Mouse (Mus musculus) heart, embryonic 15.5 days (tissue): ENCODE measurements around the gene Nepn. TPM values are rescaled to one million over a fixed set of nuclear protein-coding genes. Genes with fewer than 3 reads are reported as not detected.
A peak's percentile ranks its signal among the peaks of the same experiment; 100 is the strongest.

Experiments used
- ATAC-seq: fragments of 200-750 bp; cut with Nextera tagmentation; replicated peaks from 2 replicates; pipeline ENCODE4 v1.8.0; 2017; ENCODE audit warnings: low read depth, moderate TSS enrichment; ENCODE audit not compliant: insufficient number of reproducible peaks, insufficient read depth, low FRiP score
- H3K27ac ChIP-seq: fragments of 300-500 bp; sonication (generic); 2 replicates; pipeline ENCODE4 v1.5.1; 2015; ENCODE audit warnings: mild to moderate bottlenecking, inconsistent platforms
- H3K27me3 ChIP-seq: fragments of 300-500 bp; sonication (generic); 2 replicates; pipeline ENCODE4 v1.6.1; 2015; ENCODE audit warnings: inconsistent platforms
- H3K36me3 ChIP-seq: fragments of 300-500 bp; sonication (generic); 2 replicates; pipeline ENCODE4 v1.6.1; 2015; ENCODE audit warnings: mild to moderate bottlenecking, inconsistent platforms
- H3K4me1 ChIP-seq: fragments of 300-500 bp; sonication (generic); replicated peaks from 2 replicates; pipeline ENCODE4 v1.6.1; 2015; ENCODE audit warnings: inconsistent platforms
- H3K4me2 ChIP-seq: fragments of 300-500 bp; sonication (generic); 2 replicates; pipeline ENCODE4 v1.6.1; 2015; ENCODE audit warnings: inconsistent platforms, mild to moderate bottlenecking, moderate library complexity
- H3K4me3 ChIP-seq: fragments of 300-500 bp; sonication (generic); 2 replicates; pipeline ENCODE4 v1.5.1; 2015; ENCODE audit warnings: mild to moderate bottlenecking, inconsistent platforms
- H3K9ac ChIP-seq: fragments of 300-500 bp; sonication (generic); 2 replicates; pipeline ENCODE4 v1.6.1; 2015; ENCODE audit warnings: mild to moderate bottlenecking, inconsistent platforms
- H3K9me3 ChIP-seq: fragments of 300-500 bp; sonication (generic); replicated peaks from 2 replicates; pipeline ENCODE4 v1.6.1; 2016; ENCODE audit warnings: inconsistent platforms
- WGBS: fragments of 180-500 bp; shearing (Covaris S2); methylation state at CpG from one replicate; pipeline ENCODE4 v1.1.7; 2015; ENCODE audit warnings: mixed read lengths; 5-methylcytosine and 5-hydroxymethylcytosine counted together
- polyA plus RNA-seq: library from polyadenylated mRNA; unstranded; fragments of >200 nt; fragmentation: Nextera tagmentation; extraction: Ambion mirVana; gene quantifications from 2 replicates; pipeline ENCODE4 v1.2.1, GENCODE M21; 2015

Nepn gene
- polyA plus RNA-seq, 1 experiment from 2014 or later, result not detected

DNA sequence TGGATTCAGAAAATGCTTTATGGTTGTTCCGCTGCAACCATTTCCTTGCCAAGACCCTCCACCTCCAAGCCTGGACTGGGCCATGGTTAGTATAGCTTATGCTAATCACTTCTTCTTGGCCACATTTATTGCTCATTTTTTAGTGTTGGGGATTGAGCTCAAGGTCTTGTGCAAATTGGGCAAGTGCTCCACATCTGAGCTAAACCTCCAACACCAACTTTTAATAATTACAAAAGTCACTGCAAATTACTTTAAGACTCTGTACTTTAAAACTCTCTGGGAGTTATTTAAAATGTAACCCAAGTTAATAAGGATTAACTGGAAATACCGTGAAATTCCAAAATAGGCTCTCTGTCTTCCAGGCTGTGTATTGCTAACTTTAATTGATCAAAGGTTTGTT, 18.8 kb downstream of the Nepn start:
- no peaks in the 10 kb centered on the region for H3K36me3 ChIP-seq
- H3K27me3 ChIP-seq, result no peaks in the 10 kb centered on the region
- no peak for ATAC-seq
- no peak overlapping the region for H3K27ac ChIP-seq
- H3K4me1 ChIP-seq, result no peaks in the 10 kb centered on the region
- WGBS, result 89% methylated on average over 2 of the region's 2 CpGs
- H3K4me2 ChIP-seq, result no peak overlapping the region
- no peaks in the 10 kb centered on the region for H3K9me3 ChIP-seq
- no peak overlapping the region for H3K9ac ChIP-seq
- H3K4me3 ChIP-seq, result no peak overlapping the region

DNA sequence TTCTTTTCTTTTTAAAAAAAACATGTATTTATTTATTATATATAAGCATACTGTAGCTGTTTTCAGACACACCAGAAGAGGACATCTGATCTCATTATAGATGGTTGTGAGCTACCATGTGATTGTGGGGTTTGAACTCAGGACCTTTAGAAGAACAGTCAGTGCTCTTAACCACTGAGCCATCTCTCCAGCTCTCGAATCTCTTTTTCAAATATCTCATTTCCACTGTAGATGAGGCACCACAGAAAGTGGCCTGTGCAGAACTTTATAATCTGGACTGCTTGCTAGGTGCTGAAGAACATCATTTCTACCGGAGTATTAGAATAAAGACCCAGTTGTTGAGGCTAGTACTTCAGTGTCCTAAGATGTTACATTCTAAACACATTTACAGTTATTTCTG, 26.2 kb downstream of the Nepn start:
- H3K4me2 ChIP-seq, result no peak overlapping the region
- no peaks in the 10 kb centered on the region for H3K27me3 ChIP-seq
- no peak overlapping the region for H3K27ac ChIP-seq
- no peaks in the 10 kb centered on the region for H3K36me3 ChIP-seq
- H3K9me3 ChIP-seq, result no peaks in the 10 kb centered on the region
- H3K4me3 ChIP-seq, result no peak overlapping the region
- 79% methylated on average over 2 of the region's 2 CpGs for WGBS
- ATAC-seq, result no peak
- H3K9ac ChIP-seq, result no peak overlapping the region
- H3K4me1 ChIP-seq, result peaks cover 20% of the 10 kb centered on the region

GRCm38 (mm10) chr10:52416458-52416857, 27.7 kb downstream of the Nepn start:
- peak overlapping the region; percentile 60 for H3K4me2 ChIP-seq
- H3K9ac ChIP-seq, result no peak overlapping the region
- H3K9me3 ChIP-seq, result no peaks in the 10 kb centered on the region
- H3K27ac ChIP-seq, result peak overlapping the region; percentile 97
- ATAC-seq, result no peak
- H3K36me3 ChIP-seq, result no peaks in the 10 kb centered on the region
- no peaks in the 10 kb centered on the region for H3K27me3 ChIP-seq
- H3K4me1 ChIP-seq, result peaks cover 26% of the 10 kb centered on the region
- peak overlapping the region; percentile 100 for H3K4me3 ChIP-seq
- 36% methylated on average over 2 of the region's 2 CpGs for WGBS

- peaks cover 36% of the 10 kb centered on the region for H3K4me1 ChIP-seq
- WGBS, result under 1% methylated on average over 51 of the region's 79 CpGs
- H3K9ac ChIP-seq, result peak within 1 kb of the TSS; percentile 93
- H3K27ac ChIP-seq, result peak within 1 kb of the TSS; percentile 97
- peak; percentile 98 for ATAC-seq
- H3K9me3 ChIP-seq, result no peaks in the 10 kb centered on the region
- H3K4me3 ChIP-seq, result peak within 1 kb of the TSS; percentile 100
- H3K4me2 ChIP-seq, result peak within 1 kb of the TSS; percentile 67
- H3K27me3 ChIP-seq, result no peaks in the 10 kb centered on the region
- H3K36me3 ChIP-seq, result no peaks in the 10 kb centered on the region
Observed at GRCm38 (mm10) chr10:52417299-52417997, 28.7 kb downstream of the Nepn start, which contains the start of gene Nus1. Nus1 (plus strand) TSS chr10:52417547.

DNA sequence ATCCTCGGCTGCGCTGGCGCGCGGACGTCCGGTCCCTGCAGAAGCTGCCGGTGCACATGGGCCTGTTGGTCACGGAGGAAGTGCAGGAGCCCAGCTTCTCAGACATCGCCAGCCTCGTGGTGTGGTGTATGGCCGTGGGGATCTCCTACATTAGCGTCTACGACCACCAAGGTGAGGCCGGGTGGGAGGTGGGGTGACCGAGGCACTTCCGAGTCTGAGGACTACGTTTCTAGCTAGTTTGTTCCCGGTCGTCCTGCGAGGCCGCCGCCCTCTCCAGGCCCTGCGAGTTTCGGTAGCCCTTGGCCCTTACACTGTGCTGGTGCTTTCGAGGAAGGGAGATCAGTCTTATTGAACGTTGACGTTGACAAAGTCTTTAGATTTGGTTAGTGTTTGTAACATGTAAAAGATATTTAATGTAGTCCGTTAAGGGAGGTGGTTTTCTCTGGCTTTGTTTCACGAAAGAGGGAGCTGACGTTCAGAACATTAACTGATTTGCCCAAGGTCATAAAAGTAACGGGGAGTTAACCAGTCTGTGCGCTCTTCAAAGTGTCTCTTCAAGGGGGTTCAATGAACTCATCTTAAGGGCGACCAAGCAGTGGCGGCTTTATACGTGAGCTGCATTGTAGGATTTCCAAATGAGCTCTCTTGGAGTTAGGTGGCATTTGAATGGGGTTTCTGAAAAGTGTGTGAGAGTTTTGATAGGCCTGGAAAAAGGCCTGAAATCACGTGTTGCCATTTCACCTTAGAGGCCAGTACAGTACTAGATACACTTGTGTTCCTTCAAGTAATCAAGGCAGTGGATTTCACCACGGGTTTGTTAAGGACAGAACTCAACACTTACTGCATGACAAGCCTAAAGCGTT, 29.5 kb downstream of the Nepn start:
- Histone ChIP-seq H3K4me2 (peak overlapping the region; percentile 67), H3K9me3 (no peaks in the 10 kb centered on the region), H3K27me3 (no peaks in the 10 kb centered on the region), H3K36me3 (no peaks in the 10 kb centered on the region), H3K4me1 (peaks cover 37% of the 10 kb centered on the region), H3K27ac (peak overlapping the region; percentile 97), H3K9ac (peak overlapping the region; percentile 93), H3K4me3 (peak overlapping the region; percentile 100)
- WGBS, result under 1% methylated on average over 34 of the region's 39 CpGs
- 0 out of 2 replicates have a peak, but pooled peaks have one; percentile 4 for ATAC-seq

DNA sequence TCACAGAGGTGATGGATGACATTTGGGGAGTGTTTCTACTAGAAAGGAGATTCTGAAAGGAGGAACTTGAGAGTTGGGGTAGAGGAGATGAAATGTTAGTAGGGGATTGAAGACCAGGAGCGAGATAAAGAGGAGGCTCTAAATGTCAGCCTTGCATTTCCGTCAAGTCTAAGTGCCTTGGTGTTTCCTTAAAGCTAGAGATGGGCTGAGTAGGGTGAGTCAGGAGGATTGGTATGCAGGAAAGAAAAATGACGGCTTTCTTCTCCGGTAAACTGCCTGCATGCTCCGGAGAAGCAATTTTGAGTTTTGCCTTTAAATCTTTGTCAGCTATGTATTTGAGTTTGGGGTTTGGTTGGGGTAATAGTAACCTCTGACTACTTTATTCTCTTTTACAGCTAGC, 30.2 kb downstream of the Nepn start:
- Histone ChIP-seq H3K27me3 (no peaks in the 10 kb centered on the region), H3K36me3 (no peaks in the 10 kb centered on the region), H3K27ac (peak overlapping the region; percentile 97; the same call in 1 of the 2 replicates), H3K4me2 (peak overlapping the region; percentile 67), H3K9ac (peak overlapping the region; percentile 93), H3K9me3 (no peaks in the 10 kb centered on the region), H3K4me3 (peak overlapping the region; percentile 100), H3K4me1 (peaks cover 37% of the 10 kb centered on the region)
- WGBS, result 28% methylated on average over 5 of the region's 5 CpGs
- no peak for ATAC-seq

DNA sequence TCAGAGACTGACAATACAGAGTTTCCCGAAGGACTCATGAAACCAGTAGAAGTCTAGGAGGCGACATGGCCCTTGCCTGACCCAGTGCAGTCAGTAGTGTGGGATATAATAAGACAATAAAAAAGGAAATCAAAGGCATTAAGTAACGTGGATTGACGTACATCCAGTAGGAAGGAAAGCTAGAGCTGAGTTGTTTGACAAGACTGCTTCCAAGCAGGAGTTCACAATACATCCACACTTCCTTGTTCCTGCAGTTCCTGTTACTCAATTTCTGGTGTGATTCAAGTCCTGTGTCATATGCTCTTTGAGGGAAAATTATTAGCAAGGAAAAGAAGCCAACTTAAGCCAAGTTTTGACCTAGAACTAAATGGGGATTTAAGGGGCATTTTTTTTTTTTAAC, 30.6 kb downstream of the Nepn start:
- no peak overlapping the region; the same call in 1 of the 2 replicates for H3K9ac ChIP-seq
- H3K27ac ChIP-seq, result 0 out of 2 replicates have a peak overlapping the region, but pooled peaks have one; percentile 97
- no peaks in the 10 kb centered on the region for H3K9me3 ChIP-seq
- peaks cover 37% of the 10 kb centered on the region for H3K4me1 ChIP-seq
- WGBS, result 70% methylated on average over 4 of the region's 4 CpGs
- no peaks in the 10 kb centered on the region for H3K36me3 ChIP-seq
- H3K4me3 ChIP-seq, result peak overlapping the region; percentile 100
- H3K4me2 ChIP-seq, result peak overlapping the region; percentile 67
- ATAC-seq, result no peak
- no peaks in the 10 kb centered on the region for H3K27me3 ChIP-seq

- no peak overlapping the region for H3K9ac ChIP-seq
- H3K27ac ChIP-seq, result no peak overlapping the region
- peaks cover 37% of the 10 kb centered on the region for H3K4me1 ChIP-seq
- no peaks in the 10 kb centered on the region for H3K27me3 ChIP-seq
- no peaks in the 10 kb centered on the region for H3K36me3 ChIP-seq
- WGBS, result 93% methylated on average over 1 of the region's 1 CpGs
- no peak overlapping the region for H3K4me3 ChIP-seq
- ATAC-seq, result no peak
- H3K9me3 ChIP-seq, result no peaks in the 10 kb centered on the region
- H3K4me2 ChIP-seq, result no peak overlapping the region
Observed at GRCm38 (mm10) chr10:52420526-52420925, 31.8 kb downstream of the Nepn start.

GRCm38 (mm10) chr10:52421716-52422115, 32.9 kb downstream of the Nepn start:
- H3K27ac ChIP-seq, result no peak overlapping the region
- peaks cover 37% of the 10 kb centered on the region for H3K4me1 ChIP-seq
- no peak for ATAC-seq
- WGBS, result 66% methylated on average over 6 of the region's 6 CpGs
- no peaks in the 10 kb centered on the region for H3K36me3 ChIP-seq
- no peaks in the 10 kb centered on the region for H3K9me3 ChIP-seq
- H3K4me3 ChIP-seq, result no peak overlapping the region
- no peak overlapping the region for H3K4me2 ChIP-seq
- no peaks in the 10 kb centered on the region for H3K27me3 ChIP-seq
- H3K9ac ChIP-seq, result no peak overlapping the region

DNA sequence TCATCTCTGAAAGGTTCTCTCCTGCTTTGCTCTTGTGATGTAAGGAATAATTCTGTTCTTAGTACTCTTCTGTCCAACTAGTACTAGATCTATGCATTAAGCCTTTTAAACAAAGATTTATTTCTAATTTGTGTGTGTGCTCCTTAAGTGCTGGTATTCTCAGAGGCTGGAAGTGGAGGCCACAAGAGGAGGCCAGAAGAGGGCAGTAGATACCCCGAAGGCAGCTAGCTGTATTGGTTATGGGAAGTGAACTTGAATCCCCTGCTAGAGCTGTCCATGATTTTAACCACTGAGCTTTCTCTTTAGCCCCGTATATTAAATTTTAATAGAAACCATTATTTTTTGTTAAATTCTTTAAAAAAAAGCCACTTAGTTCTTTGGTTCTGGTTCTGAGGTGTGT, 34.3 kb downstream of the Nepn start:
- Histone ChIP-seq H3K4me2 (no peak overlapping the region), H3K9ac (no peak overlapping the region), H3K36me3 (no peaks in the 10 kb centered on the region), H3K9me3 (no peaks in the 10 kb centered on the region), H3K4me1 (peaks cover 35% of the 10 kb centered on the region), H3K4me3 (no peak overlapping the region), H3K27me3 (no peaks in the 10 kb centered on the region), H3K27ac (no peak overlapping the region)
- ATAC-seq, result no peak
- 84% methylated on average over 2 of the region's 2 CpGs for WGBS

DNA sequence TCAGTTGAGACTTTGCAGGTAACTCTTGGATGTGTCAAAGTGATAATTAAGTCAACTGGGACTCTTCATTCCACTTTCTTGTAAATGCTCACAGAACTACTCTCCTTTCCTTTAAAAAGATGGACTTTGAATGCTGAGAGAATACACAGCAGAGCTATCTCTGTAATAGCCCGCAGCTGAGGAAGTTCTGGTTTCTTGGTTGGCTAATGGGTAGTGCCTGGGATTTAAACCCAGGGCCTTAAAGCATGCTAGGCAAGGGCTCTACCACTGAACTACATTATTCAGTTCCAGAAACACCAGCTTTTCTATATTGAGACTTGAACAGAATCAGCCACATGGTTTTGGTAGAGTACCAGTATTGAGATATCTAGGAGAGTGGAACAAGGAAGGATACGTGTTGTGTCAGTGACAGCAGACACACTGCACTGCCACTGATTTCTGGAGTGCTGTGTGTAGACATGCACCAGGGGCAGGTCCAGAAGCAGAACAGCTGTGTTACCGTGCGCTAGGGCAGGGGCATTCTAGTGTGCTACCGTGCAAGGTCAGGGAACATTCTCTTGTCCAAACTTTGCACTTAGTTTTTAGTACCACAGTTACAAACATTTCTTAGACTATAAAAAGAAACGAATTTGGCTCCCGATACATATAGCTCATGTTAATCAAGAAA, 37.7 kb downstream of the Nepn start:
- ATAC-seq, result no peak
- no peak overlapping the region for H3K27ac ChIP-seq
- H3K9ac ChIP-seq, result no peak overlapping the region
- 67% methylated on average over 7 of the region's 7 CpGs for WGBS
- H3K36me3 ChIP-seq, result peaks cover 18% of the 10 kb centered on the region
- H3K4me3 ChIP-seq, result no peak overlapping the region
- H3K27me3 ChIP-seq, result no peaks in the 10 kb centered on the region
- H3K4me2 ChIP-seq, result no peak overlapping the region
- peaks cover 14% of the 10 kb centered on the region for H3K4me1 ChIP-seq
- no peaks in the 10 kb centered on the region for H3K9me3 ChIP-seq
